Mouse (Mus musculus): Measurements from ENCODE around the gene Nbeal1. TPM values are rescaled to one million over a fixed set of nuclear protein-coding genes. Genes with fewer than 3 reads are reported as not detected.

Gene Nbeal1
- 12.7 and 13.3 TPM in 2 replicates for polyA plus RNA-seq (2014; fragmentation: Nextera tagmentation; extraction: Ambion mirVana)

GRCm38 (mm10) chr1:60179932-60180783, at the start of gene Nbeal1:
Gene Nbeal1, plus strand, starts transcription at chr1:60180599.
- DNase-seq: peak; percentile 98
- no peaks in the 10 kb centered on the region for H3K36me3 ChIP-seq (ENCODE audit: control insufficient read depth, insufficient read depth, low read length)
- peaks cover 12% of the 10 kb centered on the region for H3K4me1 ChIP-seq (ENCODE audit: control insufficient read depth, insufficient read depth, low read length)
- no peaks in the 10 kb centered on the region for H3K9me3 ChIP-seq (ENCODE audit: control insufficient read depth, low read length)
- no peaks in the 10 kb centered on the region for H3K27me3 ChIP-seq (ENCODE audit: control insufficient read depth, insufficient read depth, low read length)
- peak within 1 kb of the TSS; percentile 95 for H3K27ac ChIP-seq (replicated peaks; ENCODE audit: low read depth, low read length)
- WGBS: under 1% methylated on average over 74 of the region's 74 CpGs
- peak within 1 kb of the TSS; percentile 91 for H3K9ac ChIP-seq (replicated peaks; ENCODE audit: low read length)
- H3K4me3 ChIP-seq (replicated peaks; ENCODE audit: low read depth, low read length): peak within 1 kb of the TSS; percentile 84
- ATAC-seq (ENCODE audit: low FRiP score, low TSS enrichment): peak; percentile 99
- H3K4me2 ChIP-seq (ENCODE audit: low read length): peak within 1 kb of the TSS; percentile 65

- H3K9me3 ChIP-seq (ENCODE audit: control insufficient read depth, low read length): no peaks in the 10 kb centered on the region
- H3K4me1 ChIP-seq (ENCODE audit: control insufficient read depth, insufficient read depth, low read length): no peaks in the 10 kb centered on the region
- WGBS: 36% methylated on average over 9 of the region's 9 CpGs
- 0 out of 2 replicates have a peak, but pooled peaks cover 10% of the 10 kb centered on the region for H3K36me3 ChIP-seq (ENCODE audit: control insufficient read depth, insufficient read depth, low read length)
- H3K27me3 ChIP-seq (ENCODE audit: control insufficient read depth, insufficient read depth, low read length): no peaks in the 10 kb centered on the region
- DNase-seq (no peak), ATAC-seq (ENCODE audit: low FRiP score, low TSS enrichment) (no peak)
- no peak overlapping the region for H3K4me2 ChIP-seq (ENCODE audit: low read length)
- H3K4me3 ChIP-seq (replicated peaks; ENCODE audit: low read depth, low read length): no peak overlapping the region
- H3K9ac ChIP-seq (replicated peaks; ENCODE audit: low read length): no peak overlapping the region
- H3K27ac ChIP-seq (replicated peaks; ENCODE audit: low read depth, low read length): no peak overlapping the region
Measured at GRCm38 (mm10) chr1:60137346-60137745, 43.1 kb upstream of the Nbeal1 start.

- no peak overlapping the region for H3K4me3 ChIP-seq (replicated peaks; ENCODE audit: low read depth, low read length)
- H3K27ac ChIP-seq (replicated peaks; ENCODE audit: low read depth, low read length): no peak overlapping the region
- no peaks in the 10 kb centered on the region for H3K4me1 ChIP-seq (ENCODE audit: control insufficient read depth, insufficient read depth, low read length)
- no peaks in the 10 kb centered on the region for H3K27me3 ChIP-seq (ENCODE audit: control insufficient read depth, insufficient read depth, low read length)
- peaks cover 4% of the 10 kb centered on the region for H3K36me3 ChIP-seq (ENCODE audit: control insufficient read depth, insufficient read depth, low read length)
- no peak overlapping the region for H3K4me2 ChIP-seq (ENCODE audit: low read length)
- no peak overlapping the region for H3K9ac ChIP-seq (replicated peaks; ENCODE audit: low read length)
- peak; percentile 40 for DNase-seq
- ATAC-seq (ENCODE audit: low FRiP score, low TSS enrichment): no peak
- WGBS: 77% methylated on average over 5 of the region's 5 CpGs
- H3K9me3 ChIP-seq (ENCODE audit: control insufficient read depth, low read length): no peaks in the 10 kb centered on the region
Measured at GRCm38 (mm10) chr1:60152700-60153099, 27.7 kb upstream of the Nbeal1 start.

- Histone ChIP-seq H3K9me3 (ENCODE audit: control insufficient read depth, low read length) (no peaks in the 10 kb centered on the region), H3K36me3 (ENCODE audit: control insufficient read depth, insufficient read depth, low read length) (no peaks in the 10 kb centered on the region), H3K4me2 (ENCODE audit: low read length) (no peak overlapping the region), H3K27me3 (ENCODE audit: control insufficient read depth, insufficient read depth, low read length) (no peaks in the 10 kb centered on the region), H3K9ac (replicated peaks; ENCODE audit: low read length) (no peak overlapping the region), H3K4me3 (replicated peaks; ENCODE audit: low read depth, low read length) (no peak overlapping the region), H3K27ac (replicated peaks; ENCODE audit: low read depth, low read length) (no peak overlapping the region), H3K4me1 (ENCODE audit: control insufficient read depth, insufficient read depth, low read length) (no peaks in the 10 kb centered on the region)
- no peak for ATAC-seq (ENCODE audit: low FRiP score, low TSS enrichment)
- DNase-seq: no peak
- WGBS: 85% methylated on average over 7 of the region's 7 CpGs
Measured at GRCm38 (mm10) chr1:60156651-60157050, 23.7 kb upstream of the Nbeal1 start.

GRCm38 (mm10) chr1:60158411-60158810, 22.0 kb upstream of the Nbeal1 start:
- DNase-seq (peak; percentile 40), ATAC-seq (ENCODE audit: low FRiP score, low TSS enrichment) (no peak)
- Histone ChIP-seq H3K9ac (replicated peaks; ENCODE audit: low read length) (no peak overlapping the region), H3K27me3 (ENCODE audit: control insufficient read depth, insufficient read depth, low read length) (no peaks in the 10 kb centered on the region), H3K9me3 (ENCODE audit: control insufficient read depth, low read length) (no peaks in the 10 kb centered on the region), H3K4me1 (ENCODE audit: control insufficient read depth, insufficient read depth, low read length) (no peaks in the 10 kb centered on the region), H3K4me3 (replicated peaks; ENCODE audit: low read depth, low read length) (no peak overlapping the region), H3K36me3 (ENCODE audit: control insufficient read depth, insufficient read depth, low read length) (no peaks in the 10 kb centered on the region), H3K27ac (replicated peaks; ENCODE audit: low read depth, low read length) (no peak overlapping the region), H3K4me2 (ENCODE audit: low read length) (no peak overlapping the region)
- WGBS: 64% methylated on average over 3 of the region's 3 CpGs

- H3K9me3 ChIP-seq (ENCODE audit: control insufficient read depth, low read length): no peaks in the 10 kb centered on the region
- WGBS: 89% methylated on average over 3 of the region's 3 CpGs
- no peaks in the 10 kb centered on the region for H3K36me3 ChIP-seq (ENCODE audit: control insufficient read depth, insufficient read depth, low read length)
- no peaks in the 10 kb centered on the region for H3K27me3 ChIP-seq (ENCODE audit: control insufficient read depth, insufficient read depth, low read length)
- H3K27ac ChIP-seq (replicated peaks; ENCODE audit: low read depth, low read length): no peak overlapping the region
- no peak overlapping the region for H3K4me3 ChIP-seq (replicated peaks; ENCODE audit: low read depth, low read length)
- no peak overlapping the region for H3K9ac ChIP-seq (replicated peaks; ENCODE audit: low read length)
- H3K4me1 ChIP-seq (ENCODE audit: control insufficient read depth, insufficient read depth, low read length): no peaks in the 10 kb centered on the region
- H3K4me2 ChIP-seq (ENCODE audit: low read length): no peak overlapping the region
- ATAC-seq (ENCODE audit: low FRiP score, low TSS enrichment): no peak
- no peak for DNase-seq
Measured at GRCm38 (mm10) chr1:60163676-60164075, 16.7 kb upstream of the Nbeal1 start.

- Histone ChIP-seq H3K27ac (replicated peaks; ENCODE audit: low read depth, low read length) (no peak overlapping the region), H3K4me3 (replicated peaks; ENCODE audit: low read depth, low read length) (no peak overlapping the region), H3K4me1 (ENCODE audit: control insufficient read depth, insufficient read depth, low read length) (no peaks in the 10 kb centered on the region), H3K9ac (replicated peaks; ENCODE audit: low read length) (no peak overlapping the region), H3K9me3 (ENCODE audit: control insufficient read depth, low read length) (no peaks in the 10 kb centered on the region), H3K27me3 (ENCODE audit: control insufficient read depth, insufficient read depth, low read length) (no peaks in the 10 kb centered on the region), H3K4me2 (ENCODE audit: low read length) (no peak overlapping the region), H3K36me3 (ENCODE audit: control insufficient read depth, insufficient read depth, low read length) (no peaks in the 10 kb centered on the region)
- WGBS: 87% methylated on average over 2 of the region's 2 CpGs
- DNase-seq (no peak), ATAC-seq (ENCODE audit: low FRiP score, low TSS enrichment) (no peak)
Measured at GRCm38 (mm10) chr1:60169626-60170025, 10.8 kb upstream of the Nbeal1 start.

GRCm38 (mm10) chr1:60170251-60170650, 10.1 kb upstream of the Nbeal1 start:
- H3K9ac ChIP-seq (replicated peaks; ENCODE audit: low read length): no peak overlapping the region
- H3K4me3 ChIP-seq (replicated peaks; ENCODE audit: low read depth, low read length): no peak overlapping the region
- DNase-seq (no peak), ATAC-seq (ENCODE audit: low FRiP score, low TSS enrichment) (no peak)
- no peak overlapping the region for H3K4me2 ChIP-seq (ENCODE audit: low read length)
- 79% methylated on average over 2 of the region's 2 CpGs for WGBS
- H3K4me1 ChIP-seq (ENCODE audit: control insufficient read depth, insufficient read depth, low read length): no peaks in the 10 kb centered on the region
- H3K36me3 ChIP-seq (ENCODE audit: control insufficient read depth, insufficient read depth, low read length): no peaks in the 10 kb centered on the region
- no peaks in the 10 kb centered on the region for H3K9me3 ChIP-seq (ENCODE audit: control insufficient read depth, low read length)
- H3K27me3 ChIP-seq (ENCODE audit: control insufficient read depth, insufficient read depth, low read length): no peaks in the 10 kb centered on the region
- H3K27ac ChIP-seq (replicated peaks; ENCODE audit: low read depth, low read length): no peak overlapping the region

GRCm38 (mm10) chr1:60173119-60173518, 7.3 kb upstream of the Nbeal1 start:
- 79% methylated on average over 3 of the region's 3 CpGs for WGBS
- Histone ChIP-seq H3K9ac (replicated peaks; ENCODE audit: low read length) (no peak overlapping the region), H3K27me3 (ENCODE audit: control insufficient read depth, insufficient read depth, low read length) (no peaks in the 10 kb centered on the region), H3K9me3 (ENCODE audit: control insufficient read depth, low read length) (no peaks in the 10 kb centered on the region), H3K4me1 (ENCODE audit: control insufficient read depth, insufficient read depth, low read length) (no peaks in the 10 kb centered on the region), H3K36me3 (ENCODE audit: control insufficient read depth, insufficient read depth, low read length) (no peaks in the 10 kb centered on the region), H3K4me3 (replicated peaks; ENCODE audit: low read depth, low read length) (no peak overlapping the region), H3K27ac (replicated peaks; ENCODE audit: low read depth, low read length) (no peak overlapping the region), H3K4me2 (ENCODE audit: low read length) (no peak overlapping the region)
- no peak for ATAC-seq (ENCODE audit: low FRiP score, low TSS enrichment)
- DNase-seq: no peak
